Mouse (Mus musculus) megakaryocyte-erythroid progenitor cell, adult 5-6 weeks (primary cell): ENCODE measurements around the gene Kcna5. TPM values are rescaled to one million over a fixed set of nuclear protein-coding genes. Genes with fewer than 3 reads are reported as not detected.

Source experiments
- ATAC-seq: replicated peaks from 2 replicates; pipeline ENCODE4 v1.8.0; 2016; ENCODE audit warnings: mild to moderate bottlenecking, inconsistent platforms; ENCODE audit not compliant: severe bottlenecking, poor library complexity, low FRiP score, low TSS enrichment
- total RNA-seq, 2 experiments: library from RNA; stranded (forward) in 1 of 2; stranded (reverse) in 1 of 2; fragments of 200-1000, 215-1000 nt in 1 of 2; fragments of >200 nt in 1 of 2; fragmentation: Nextera tagmentation in 1 of 2; gene quantifications; 2 replicates each; pipeline ENCODE4 v1.2.3; 2014 to 2017

Gene Kcna5
- total RNA-seq (2014; fragmentation: Nextera tagmentation) (not detected in 2 replicates), total RNA-seq (2017) (not detected in 2 replicates)

DNA sequence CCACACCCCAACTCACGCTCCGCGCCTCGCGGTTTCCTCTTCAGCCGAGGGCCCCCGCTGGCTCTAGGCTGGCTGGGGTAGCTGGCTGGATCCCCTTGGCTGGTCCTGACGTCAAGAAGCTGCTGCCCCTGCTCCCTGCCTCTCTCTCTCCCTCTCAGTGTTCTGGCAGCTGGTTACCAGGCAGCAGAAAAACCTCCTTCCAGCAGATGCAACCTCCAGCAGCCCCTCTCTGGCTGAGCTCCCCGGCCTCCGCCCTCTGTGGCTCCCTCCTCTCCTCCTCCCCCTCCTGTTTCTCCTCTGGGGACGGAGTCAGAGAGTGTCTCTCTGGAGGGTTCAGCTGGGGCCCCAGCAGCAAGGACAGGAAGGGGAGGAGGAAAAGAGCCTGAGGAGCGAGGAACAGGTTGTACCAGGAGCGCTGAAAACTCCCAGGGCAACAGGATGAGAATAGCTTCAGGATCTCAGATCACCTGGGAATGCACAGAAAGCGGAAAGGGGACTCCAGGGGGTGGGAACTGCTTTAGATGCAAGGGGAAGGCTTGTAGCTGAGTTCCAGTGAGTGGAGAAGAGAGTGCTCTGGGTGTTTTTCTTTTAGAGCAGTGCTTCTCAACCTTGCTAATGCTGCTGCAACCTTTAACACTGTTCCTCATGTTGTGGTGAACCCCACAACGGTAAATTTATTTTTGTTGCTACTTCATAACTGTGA is at the start of gene Kcna5:
TSS of gene Kcna5 (minus strand) at position 205 of the 703 bp plus-strand sequence.
- no peak for ATAC-seq

GRCm38 (mm10) chr6:126583075-126583474 is 47.9 kb upstream of the Kcna5 start:
- peak; percentile 70; the same call in 1 of the 2 replicates for ATAC-seq

DNA sequence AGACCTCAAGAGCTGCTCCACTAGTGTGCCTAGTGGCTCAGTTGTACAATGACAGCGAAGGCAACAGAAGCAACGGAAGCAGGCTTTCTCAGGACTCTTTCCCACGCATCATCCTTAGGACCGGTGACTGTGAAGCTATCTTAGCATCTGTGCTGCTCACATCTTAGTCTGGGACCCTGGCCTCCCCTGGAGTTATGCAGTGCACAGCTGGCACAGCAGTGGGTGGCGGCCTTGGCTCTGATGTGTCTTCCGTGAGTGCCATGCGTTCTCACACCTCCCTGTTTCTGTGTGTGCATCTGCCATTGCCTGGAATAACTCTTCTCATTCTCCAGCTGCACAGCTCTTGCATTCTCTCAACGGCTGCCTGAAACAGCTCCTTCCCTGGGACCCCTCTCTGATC is 46.4 kb upstream of the Kcna5 start:
- no peak for ATAC-seq

GRCm38 (mm10) chr6:126580571-126580970 is 45.4 kb upstream of the Kcna5 start:
- ATAC-seq: no peak

GRCm38 (mm10) chr6:126577415-126577814 is 42.2 kb upstream of the Kcna5 start:
- no peak for ATAC-seq

- ATAC-seq: no peak
Observed at GRCm38 (mm10) chr6:126576566-126576965, 41.4 kb upstream of the Kcna5 start.

- no peak for ATAC-seq
Observed at GRCm38 (mm10) chr6:126574778-126575177, 39.6 kb upstream of the Kcna5 start.

GRCm38 (mm10) chr6:126573021-126573420 is 37.8 kb upstream of the Kcna5 start:
- ATAC-seq: no peak

DNA sequence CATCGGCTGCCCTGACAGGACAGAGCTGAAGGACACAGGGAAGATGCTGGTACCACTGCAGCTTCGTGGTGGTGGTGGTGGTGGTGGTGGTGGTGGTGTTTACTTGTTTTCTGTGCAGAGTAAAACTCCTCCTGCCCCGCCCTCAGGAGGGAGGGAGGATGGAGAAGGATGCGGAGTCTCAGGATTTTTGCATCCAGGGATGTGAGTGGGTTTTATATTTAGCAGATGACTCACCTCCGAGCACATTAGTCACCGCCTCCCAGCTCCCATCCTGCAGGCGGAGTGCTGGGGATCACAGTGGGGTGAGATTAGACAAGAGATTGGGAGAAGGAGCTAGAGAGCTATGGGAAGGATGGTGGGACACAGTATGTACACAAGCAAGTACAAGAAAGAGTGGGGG is 34.6 kb upstream of the Kcna5 start:
- ATAC-seq: no peak

GRCm38 (mm10) chr6:126568046-126568830 is 33.0 kb upstream of the Kcna5 start:
- no peak for ATAC-seq

GRCm38 (mm10) chr6:126567326-126567725 is 32.1 kb upstream of the Kcna5 start:
- no peak for ATAC-seq

GRCm38 (mm10) chr6:126564376-126564775 is 29.2 kb upstream of the Kcna5 start:
- no peak for ATAC-seq

GRCm38 (mm10) chr6:126563898-126564297 is 28.7 kb upstream of the Kcna5 start:
- peak; percentile 87 for ATAC-seq

- ATAC-seq: no peak
Observed at GRCm38 (mm10) chr6:126561702-126562101, 26.5 kb upstream of the Kcna5 start.

DNA sequence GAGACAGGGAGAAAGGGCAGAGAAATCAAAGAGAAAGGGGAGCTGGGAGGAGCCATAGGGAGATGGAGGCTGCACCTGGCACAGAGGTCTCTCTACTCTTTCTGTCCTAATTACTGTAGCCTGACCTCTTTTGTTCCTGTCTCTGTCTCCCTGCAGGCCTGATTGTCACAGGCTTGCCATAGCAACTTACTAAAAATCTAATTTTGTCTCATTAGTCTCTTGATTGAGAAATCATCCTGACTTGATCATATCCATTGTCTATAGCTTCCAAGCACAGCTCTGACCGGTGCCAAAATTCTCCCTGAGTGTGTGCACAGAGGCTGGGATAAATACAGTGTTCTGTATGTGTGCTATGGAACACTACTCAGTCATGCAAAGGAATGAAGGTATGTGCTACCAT is 25.5 kb upstream of the Kcna5 start:
- ATAC-seq: no peak

GRCm38 (mm10) chr6:126560036-126560435 is 24.8 kb upstream of the Kcna5 start:
- ATAC-seq: no peak

DNA sequence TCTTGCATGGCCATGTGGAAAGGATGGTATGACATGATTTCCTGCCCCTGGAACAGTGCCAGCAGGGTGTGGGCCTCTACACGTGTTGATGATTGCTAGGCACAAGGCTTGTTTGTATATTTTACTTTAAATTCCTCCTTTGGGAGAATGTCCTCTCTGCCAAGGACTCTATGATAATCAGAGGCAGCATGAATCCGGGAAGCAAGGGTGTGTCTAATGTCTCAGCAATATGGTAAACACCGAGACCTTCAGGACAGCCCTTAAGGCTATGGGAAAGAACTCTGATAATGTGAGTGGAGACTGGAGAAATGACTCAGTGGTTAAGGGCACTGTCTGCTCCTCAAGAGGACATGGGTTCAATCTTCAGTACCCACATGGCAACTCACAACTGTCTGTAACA is 23.1 kb upstream of the Kcna5 start:
- no peak for ATAC-seq

DNA sequence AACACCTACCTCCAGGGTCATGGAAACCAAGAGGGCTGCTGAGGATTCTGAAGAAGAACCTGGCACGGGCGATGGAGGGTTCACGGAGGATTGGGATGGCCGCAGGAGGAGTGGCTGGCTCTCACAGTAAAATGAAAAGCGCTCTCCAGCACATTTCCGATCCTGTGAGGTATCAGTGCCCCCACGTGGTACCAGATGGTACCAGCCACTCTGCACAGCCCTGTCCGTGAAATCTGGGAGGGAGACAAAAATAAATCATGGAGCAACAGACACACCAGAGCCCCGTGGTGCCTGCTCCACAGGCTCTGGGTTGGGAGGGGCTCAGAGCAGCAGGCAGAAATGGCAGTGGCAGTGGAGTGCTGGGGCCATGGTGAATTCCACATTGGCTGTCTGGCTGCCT is 18.6 kb upstream of the Kcna5 start:
- ATAC-seq: no peak

DNA sequence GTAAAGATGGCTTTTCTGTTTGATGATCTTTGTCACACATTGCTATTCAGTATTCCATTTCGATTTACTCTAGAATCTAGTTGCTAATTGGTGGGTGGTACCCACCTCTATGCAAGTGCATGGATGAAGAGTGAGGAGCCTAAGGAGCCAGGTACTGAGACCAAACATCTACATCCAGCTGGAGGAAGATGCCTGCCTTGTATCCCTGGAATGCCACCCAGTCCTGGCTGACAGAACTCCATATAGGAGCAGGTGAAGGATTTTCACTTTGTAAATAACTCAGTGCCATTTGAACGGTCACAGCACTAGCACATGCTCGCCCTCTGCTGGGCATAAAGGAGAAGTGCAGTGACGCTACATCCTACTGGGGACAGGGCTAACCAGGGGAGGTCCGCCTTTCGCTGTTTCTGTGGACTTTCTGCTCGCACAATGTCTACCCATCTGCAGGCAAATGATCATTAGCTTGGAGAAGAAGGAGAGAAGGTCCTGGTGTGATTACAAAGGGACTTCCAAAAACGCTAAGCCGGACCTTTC is 16.7 kb upstream of the Kcna5 start:
- ATAC-seq: peak; percentile 91
